Mouse (Mus musculus): ENCODE measurements around the gene Gm4450.
"Not testable (repeated sequence)": the region's sequence is repeated elsewhere in the genome, so short reads cannot be mapped to it uniquely, and the experiment has no call there.

Gene Gm4450

DNA sequence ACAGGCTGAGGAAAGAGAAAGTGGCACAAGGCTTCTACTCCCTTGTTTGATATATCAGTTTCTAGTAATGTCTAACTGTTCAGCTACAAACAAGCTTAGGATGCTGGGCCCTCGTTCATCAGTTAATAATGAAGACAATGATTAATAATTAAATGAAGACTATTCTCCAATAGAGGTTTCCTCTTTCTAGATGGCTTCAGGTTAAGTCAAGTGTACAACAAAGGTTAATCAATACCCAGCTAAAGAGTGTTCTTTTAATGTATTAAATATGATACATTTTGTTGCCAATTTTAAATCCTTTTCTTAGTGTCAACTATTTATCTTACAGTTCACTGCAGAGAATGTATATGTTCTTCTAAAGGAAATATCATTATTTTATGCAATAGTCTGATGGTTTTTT is at the start of gene Gm4450:
Gm4450 (minus strand) TSS at position 101 of the 400 bp plus-strand sequence.
- not testable (repeated sequence) for DNase-seq (ENCODE audit: extremely low spot score)

DNA sequence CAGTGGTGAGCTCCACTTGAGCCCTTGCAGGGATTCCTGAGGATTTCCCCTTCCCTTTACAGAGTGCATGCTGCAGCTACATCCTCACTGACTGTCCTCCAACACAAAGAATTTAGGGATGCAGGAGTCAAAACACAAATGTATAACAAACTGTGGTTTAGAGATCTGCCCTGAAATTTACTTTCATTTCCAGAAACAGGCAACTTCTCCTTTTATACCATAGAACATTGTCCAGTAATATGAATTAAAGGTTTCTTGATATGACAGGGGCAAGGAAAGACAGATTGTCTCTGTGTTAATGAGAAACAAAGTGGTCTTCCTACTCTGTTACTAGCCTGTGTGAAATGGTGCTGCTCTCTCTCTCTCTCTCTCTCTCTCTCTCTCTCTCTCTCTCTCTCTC is 40.5 kb upstream of the Gm4450 start:
- DNase-seq (ENCODE audit: extremely low spot score), result not testable (repeated sequence)

DNA sequence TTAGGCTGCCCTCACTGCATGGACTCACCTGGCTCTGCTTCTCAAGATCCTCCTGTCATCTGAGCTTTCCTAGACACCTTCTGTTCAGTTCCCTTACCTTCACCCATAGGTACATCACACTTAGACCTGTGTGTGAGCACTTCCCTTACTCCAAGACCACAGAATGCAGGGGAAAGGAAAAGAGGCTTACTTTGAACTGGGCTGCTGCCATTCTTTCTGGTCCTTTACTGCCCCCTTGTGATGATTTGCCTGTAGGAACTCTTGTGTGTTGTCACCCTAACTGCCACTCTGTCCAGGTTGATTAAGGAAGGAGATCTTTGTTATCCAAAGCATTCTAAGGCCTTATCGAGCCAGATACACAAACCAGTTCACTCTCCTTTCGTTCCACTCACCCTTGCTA is 39.8 kb upstream of the Gm4450 start:
- DNase-seq (ENCODE audit: extremely low spot score), result not testable (repeated sequence)

DNA sequence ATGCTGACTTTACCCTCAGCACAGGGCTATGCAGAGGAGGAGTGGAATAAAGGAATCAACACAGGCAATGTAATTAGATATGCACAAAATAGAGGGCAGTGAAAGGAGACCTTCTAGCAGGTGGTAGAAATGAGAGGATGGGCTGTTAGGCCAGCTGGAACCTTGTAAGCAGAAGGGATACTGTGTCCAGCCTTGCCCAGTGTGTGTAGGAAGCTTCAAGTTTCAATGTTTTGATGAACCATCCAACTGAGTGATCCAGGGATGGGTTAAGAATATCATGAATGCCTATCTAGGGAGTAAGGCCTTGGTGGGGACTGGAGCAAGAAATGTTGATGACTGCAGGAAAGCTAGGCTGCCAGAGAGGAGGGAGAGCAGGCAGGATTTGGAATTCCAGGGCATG is 38.1 kb upstream of the Gm4450 start:
- not testable (repeated sequence) for DNase-seq (ENCODE audit: extremely low spot score)

DNA sequence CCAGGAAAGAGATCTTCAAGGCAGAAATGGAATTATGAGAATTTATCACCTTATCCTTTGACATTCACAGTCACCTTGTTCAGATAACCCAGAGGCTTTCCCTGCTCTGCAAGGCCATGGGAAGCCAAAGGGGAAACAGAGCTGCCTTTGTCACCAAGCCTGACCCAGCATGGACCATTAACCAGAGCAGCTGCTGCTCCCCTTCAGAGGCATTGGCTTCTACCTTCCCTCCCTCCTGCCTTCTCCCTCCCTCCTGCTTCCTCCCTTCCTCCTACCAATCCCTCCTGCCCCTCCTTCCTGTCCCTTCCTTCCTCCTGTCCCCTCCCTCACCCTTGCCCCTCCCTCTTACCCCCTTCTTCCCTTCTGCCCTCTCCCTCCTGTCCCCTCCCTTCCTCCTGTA is 37.3 kb upstream of the Gm4450 start:
- not testable (repeated sequence) for DNase-seq (ENCODE audit: extremely low spot score)

DNA sequence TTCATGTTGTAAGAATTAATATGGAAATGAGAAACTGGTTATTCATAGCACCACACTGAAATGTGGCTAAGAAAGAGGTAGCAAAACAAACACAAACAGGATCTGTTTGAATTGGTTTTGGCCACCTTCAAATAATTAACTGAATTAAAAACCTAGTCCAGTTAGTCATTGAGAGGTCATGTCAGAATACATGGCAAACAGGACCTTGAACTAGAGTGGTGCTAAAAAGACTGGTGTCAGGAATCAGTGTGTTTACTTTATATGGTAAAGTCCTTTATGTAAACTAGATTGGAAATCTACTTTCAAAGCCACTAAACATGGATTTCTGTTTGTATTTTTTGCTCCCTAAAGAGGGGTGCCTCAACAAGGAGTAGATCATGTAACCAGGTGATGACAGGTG is 14.6 kb upstream of the Gm4450 start:
- DNase-seq (ENCODE audit: extremely low spot score), result not testable (repeated sequence)

DNA sequence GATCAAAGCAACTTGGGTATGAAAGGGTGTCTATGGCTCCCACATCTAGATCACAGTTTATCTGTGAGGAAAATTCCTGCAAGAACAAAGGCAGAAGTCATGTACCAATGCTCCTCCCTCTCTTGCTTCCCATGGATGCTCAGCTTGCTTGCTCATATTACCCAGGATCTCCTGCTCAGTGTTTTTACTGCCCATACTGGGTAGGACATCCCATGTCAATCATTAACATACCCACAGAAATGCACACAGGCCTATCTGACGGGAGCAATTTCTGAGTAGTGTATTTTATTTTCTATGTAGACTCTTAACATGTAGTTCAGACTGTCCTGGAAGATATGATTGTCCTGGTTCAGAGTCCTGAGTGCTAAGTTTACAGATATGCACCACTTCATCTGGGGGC is 14.1 kb upstream of the Gm4450 start:
- not testable (repeated sequence) for DNase-seq (ENCODE audit: extremely low spot score)

DNA sequence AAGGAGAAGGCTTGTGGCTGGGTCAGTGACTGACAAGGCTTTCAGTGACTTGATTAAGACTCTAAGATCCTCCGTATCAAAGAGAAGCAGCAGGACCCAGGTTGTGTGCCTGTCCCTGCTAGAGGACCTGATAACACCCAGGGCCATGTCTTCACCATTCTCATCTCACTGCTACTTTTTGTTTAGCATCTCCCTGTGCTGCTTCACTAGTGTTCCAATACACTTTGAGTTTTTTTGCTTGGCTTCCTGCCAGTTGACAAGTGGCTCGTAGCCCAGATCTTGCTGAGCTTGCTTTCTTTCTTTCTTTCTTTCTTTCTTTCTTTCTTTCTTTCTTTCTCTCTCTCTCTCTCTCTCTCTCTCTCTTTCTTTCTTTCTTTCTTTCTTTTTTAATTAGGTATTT is 12.4 kb upstream of the Gm4450 start:
- not testable (repeated sequence) for DNase-seq (ENCODE audit: extremely low spot score)

DNA sequence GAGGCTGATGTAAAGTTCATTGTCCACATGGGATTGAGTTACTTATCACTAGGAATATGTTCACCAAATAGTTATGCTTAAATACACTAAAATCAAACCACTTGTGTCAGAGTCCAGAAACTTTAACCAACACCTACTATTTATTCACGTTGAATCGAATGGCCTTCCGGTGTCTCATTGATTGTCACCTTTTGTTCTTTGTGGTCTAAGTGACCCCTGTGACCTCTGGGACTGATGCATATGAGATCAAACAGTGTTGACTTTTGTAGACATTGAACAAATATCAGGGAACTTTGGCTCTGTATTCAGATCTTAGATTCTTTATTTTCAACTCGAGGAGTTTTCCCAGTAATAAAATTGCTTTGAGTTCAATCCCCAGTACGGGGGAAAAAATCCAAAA is 3.1 kb downstream of the Gm4450 start:
- DNase-seq (ENCODE audit: extremely low spot score), result not testable (repeated sequence)

DNA sequence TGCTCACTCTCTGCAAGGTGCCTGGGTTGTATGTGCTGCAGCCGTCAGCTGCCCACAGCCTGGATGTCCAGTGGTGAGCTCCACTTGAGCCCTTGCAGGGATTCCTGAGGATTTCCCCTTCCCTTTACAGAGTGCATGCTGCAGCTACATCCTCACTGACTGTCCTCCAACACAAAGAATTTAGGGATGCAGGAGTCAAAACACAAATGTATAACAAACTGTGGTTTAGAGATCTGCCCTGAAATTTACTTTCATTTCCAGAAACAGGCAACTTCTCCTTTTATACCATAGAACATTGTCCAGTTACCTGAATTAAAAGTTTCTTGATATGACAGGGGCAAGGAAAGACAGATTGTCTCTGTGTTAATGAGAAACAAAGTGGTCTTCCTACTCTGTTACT is 13.0 kb downstream of the Gm4450 start:
- DNase-seq (ENCODE audit: extremely low spot score), result not testable (repeated sequence)

DNA sequence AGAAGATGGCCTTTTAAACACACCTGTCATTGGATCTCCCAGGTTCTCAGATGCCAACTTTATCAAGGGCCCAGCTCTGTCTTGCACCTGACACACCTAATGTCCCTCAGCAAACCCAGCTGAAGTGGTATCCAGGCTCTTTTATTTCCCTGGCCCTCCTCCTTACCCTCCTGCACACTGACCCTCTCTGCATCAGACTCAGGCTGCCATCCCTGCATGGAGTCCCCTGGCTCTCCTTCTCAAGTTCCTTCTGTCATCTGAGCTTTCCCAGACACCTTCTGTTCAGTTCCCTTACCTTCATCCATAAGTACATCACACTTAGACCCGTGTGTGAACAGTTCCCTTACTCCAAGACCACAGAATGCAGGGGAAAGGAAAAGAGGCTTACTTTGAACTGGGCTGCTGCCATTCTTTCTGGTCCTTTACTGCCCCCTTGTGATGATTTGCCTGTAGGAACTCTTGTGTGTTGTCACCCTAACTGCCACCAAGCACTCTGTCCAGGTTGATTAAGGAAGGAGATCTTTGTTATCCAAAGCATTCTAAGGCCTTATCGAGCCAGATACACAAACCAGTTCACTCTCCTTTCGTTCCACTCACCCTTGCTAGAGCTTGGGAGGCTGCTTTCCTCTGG is 13.7 kb downstream of the Gm4450 start:
- peak; percentile 25 for DNase-seq (ENCODE audit: extremely low spot score)

DNA sequence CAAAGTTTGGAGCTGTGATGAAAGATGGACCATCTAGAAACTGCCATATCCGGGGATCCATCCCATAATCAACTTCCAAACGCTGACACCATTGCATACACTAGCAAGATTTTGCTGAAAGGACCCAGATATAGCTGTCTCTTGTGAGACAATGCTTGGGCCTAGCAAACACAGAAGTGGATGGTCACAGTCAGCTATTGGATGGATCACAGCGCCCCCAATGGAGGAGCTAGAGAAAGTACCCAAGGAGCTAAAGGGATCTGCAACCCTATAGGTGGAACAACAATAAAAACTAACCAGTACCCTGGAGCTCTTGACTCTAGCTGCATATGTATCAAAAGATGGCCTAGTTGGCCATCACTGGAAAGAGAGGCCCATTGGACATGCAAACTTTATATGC is 14.7 kb downstream of the Gm4450 start:
- not testable (repeated sequence) for DNase-seq (ENCODE audit: extremely low spot score)

DNA sequence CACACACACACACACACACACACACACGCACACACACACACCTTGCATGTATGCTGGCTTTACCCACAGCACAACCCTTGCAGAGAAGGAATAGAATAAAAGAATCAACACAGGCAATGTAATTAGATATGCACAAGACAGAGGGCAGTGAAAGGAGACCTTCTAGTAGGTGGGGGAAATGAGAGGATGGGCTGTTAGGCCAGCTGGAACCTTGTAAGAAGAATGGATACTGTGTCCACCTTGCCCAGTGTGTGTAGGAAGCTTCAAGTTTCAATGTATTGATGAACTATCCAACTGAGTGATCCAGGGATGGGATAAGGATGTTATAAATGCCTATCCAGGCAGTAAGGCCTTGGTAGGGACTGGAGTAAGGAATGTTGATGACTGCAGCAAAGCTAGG is 21.9 kb downstream of the Gm4450 start:
- DNase-seq (ENCODE audit: extremely low spot score), result no peak

DNA sequence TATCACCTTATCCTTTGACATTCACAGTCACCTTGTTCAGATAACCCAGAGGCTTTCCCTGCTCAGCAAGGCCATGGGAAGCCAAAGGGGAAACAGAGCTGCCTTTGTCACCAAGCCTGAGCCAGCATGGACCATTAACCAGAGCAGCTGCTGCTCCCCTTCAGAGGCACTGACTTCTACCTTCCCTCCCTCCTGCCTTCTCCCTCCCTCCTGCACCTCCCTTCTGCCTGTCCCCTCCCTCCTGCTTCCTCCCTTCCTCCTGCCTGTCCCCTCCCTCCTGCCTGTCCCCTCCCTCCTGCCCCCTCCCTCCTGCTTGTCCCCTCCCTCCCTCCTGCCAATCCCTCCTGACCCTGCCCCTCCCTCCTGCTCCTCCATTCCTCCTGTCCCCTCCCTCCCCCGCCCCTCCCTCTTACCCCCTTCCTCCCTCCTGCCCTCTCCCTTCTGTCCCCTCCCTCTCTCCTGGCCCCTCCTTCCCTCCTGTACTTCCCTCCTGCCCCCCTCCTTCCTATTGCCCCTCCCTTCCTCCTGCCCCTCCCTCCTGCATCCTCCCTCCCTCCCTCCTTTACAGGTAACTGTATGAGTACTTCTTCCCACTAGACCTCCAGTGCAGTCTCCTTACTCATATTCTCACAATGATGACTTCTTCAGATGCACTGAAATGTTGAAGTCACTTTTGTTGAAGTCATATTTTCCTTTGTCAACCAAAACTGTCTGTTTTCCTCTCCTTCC is 22.7 kb downstream of the Gm4450 start:
- peak; percentile 17 for DNase-seq (ENCODE audit: extremely low spot score)

DNA sequence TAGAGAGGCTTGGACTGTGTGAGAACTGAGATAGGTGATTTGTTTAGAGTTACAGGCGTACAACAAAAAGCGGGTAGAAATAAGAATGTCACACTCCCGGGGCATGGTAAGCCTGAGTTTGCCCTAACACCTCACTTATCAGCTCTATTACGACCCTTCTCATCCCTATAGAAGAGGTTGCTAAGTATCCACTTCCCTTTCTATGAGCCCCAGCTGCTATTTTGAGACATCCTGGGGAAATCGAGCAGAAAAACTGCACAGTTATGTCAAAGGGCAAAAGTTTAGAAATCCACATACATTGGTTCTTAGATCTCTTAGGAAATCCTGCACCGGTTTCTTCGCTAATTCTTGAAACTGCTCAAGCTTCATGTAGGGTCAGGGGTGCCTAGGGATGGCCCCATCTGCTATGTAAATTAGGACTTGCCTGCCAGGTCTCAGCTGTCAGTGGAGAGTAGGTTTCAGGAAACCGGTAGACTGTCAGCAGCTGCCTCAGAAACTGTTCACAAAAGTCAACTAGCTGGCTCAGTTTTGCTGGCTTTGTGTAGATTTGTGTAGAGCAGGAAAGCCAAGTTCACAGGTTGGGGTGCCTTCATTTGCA is 27.9 kb downstream of the Gm4450 start:
- DNase-seq (ENCODE audit: extremely low spot score), result no peak

DNA sequence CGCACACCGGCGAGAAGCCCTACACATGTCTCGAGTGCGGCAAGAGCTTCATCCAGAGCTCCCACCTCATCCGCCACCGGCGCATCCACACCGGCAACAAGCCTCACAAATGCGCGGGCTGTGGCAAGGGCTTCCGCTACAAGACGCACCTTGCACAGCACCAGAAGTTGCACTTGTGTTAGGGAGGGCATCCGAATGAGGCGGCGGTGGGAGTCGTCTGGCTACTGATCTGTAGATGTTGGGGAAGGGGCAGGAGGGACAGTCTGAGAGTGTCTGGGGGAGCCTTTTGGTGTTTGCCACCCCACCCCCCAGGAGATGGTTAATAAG is 28.5 kb downstream of the Gm4450 start:
- DNase-seq (ENCODE audit: extremely low spot score), result no peak

DNA sequence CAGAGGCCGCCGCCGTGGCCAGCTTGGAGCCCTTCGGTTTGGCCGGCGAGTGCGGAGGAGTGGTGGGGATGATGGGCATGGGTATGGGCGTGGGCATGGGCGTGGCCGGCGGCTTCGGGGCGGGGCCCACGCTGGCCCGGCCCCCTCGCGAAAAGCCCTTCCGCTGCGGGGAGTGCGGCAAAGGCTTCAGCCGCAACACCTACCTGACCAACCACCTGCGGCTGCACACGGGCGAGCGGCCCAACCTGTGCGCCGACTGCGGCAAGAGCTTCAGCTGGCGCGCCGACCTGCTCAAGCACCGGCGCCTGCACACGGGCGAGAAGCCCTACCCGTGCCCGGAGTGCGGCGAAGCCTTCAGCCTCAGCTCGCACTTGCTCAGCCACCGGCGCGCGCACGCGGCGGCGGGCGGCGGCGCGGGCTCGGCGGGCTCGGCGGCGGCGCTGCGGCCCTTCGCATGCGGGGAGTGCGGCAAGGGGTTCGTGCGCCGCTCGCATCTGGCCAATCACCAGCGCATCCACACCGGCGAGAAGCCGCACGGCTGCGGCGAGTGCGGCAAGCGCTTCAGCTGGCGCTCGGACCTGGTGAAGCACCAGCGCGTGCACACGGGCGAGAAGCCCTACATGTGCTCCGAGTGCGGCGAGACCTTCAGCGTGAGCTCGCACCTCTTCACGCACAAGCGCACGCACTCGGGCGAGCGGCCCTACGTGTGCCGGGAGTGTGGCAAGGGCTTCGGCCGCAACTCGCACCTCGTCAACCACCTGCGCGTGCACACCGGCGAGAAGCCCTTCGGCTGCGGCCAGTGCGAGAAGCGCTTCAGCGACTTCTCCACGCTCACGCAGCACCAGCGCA is 29.1 kb downstream of the Gm4450 start:
- DNase-seq (ENCODE audit: extremely low spot score), result peak; percentile 89

DNA sequence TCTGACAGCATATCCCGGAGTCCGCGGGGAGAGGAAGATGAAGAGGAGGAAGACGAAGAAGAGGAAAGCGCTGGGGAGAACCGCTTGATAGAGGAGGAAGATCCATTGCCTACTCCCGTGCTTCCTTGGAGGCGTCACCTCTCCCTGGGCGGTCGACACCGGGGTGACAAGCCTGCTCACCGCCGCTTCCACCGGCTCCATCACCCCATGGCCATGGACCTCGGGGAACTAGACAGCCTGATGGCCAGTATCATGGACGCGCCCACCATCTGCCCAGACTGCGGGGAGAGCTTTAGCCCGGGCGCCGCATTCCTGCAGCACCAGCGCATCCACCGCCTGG is 29.7 kb downstream of the Gm4450 start:
- DNase-seq (ENCODE audit: extremely low spot score), result no peak

DNA sequence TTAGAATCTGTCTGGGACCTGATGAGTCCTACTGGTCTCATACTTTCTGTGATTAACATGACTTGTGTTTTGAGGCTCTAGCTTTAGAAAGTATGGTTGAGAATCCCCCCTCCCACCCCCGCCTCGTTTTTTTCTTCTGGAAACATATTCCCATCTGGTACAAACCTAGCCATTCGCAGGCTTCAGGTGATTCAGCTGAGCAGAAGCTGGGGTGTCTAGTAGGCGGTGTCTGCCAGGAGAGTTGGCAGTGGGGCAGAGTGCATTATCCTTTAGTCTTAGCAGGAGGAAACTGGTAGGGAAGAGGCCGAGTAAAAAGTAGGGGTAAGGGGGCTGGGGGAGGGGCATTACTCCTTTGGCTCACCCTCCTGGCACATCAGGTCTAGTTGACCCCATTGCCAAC is 30.2 kb downstream of the Gm4450 start:
- DNase-seq (ENCODE audit: extremely low spot score), result no peak

DNA sequence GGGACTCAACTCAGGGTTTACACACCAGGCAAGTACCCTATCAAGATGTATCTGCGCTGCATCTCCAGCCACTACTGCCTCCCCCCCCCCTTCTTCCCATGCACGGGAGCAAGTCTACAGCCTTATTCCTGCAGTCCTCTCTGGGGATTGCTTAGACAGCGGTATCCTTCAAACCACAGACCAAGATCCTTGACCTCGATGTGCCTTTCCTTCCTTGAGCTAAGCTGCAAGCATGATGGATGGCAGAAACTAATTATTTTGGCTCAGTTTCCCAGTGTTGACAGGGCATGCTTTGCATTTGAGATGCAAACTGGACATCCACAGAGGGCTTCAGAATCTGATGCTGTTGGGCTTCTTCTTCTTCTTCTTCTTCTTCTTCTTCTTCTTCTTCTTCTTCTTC is 34.0 kb downstream of the Gm4450 start:
- DNase-seq (ENCODE audit: extremely low spot score), result no peak

DNA sequence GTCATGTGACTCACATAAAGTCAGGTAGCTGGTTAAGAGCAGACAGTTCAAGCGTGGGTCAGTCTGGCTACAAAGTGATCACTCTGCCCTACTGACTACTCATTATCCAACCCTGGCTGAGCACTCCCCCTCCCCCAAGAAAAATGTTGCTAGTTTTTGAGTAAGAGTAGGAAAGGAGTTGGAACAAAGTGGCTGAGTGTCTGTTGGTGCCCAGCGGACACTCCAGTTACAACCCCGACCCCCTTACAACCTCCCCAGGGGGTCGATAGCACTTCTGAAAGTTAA is 37.2 kb downstream of the Gm4450 start:
- no peak for DNase-seq (ENCODE audit: extremely low spot score)

DNA sequence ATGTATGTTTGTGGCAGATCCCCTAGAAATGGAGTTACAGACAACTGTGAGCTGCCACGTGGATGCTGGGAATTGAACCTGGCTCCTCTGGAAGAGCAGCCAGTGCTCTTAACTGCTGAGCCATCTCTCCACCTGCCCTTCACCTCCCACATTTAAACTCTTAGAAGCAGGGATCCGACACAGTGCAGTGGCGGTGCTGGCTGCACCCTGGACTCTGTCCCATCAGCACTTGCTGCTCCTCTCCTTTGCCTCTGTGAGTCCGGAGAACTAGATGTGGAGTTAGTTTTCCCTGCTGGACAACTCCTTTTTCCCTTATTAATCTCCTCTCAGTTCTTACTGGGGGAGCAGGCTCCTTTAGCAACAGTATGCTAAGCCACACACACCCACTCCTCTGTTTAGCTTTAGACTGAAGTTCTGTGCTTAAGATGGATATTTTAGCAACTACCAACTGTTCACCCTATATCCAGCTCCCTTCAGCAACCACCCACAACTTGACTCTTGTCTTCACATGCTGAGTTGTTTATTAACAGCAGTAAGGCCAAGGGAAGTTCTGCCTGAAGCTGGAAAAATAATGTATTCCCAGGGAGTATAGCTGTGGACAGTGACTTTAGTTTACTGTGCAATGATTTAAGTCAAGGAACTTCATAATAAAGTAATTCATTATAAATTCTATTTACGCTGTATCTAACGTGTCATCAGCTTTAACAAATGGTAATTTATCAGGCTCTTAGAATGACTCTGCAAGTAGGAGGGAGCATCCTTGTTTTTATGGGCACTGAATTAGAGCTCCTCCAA is 37.7 kb downstream of the Gm4450 start:
- no peak for DNase-seq (ENCODE audit: extremely low spot score)

Data from embryo, embryonic 9.5 days (tissue).